Mouse (Mus musculus) mouse embryonic stem cell (cell line): Measurements from ENCODE around the gene Trim44.

ENCODE experiments used
- in situ Hi-C, 2 experiments: fragments of 300-500 bp; cut with MboI; formaldehyde crosslinking; loops; 1 replicate in 1 of 2; 3 replicates in 1 of 2; pipeline ENCODE4 v1.14.3; 2019 to 2020; ENCODE audit warnings: low sequenced_read_pairs in 2 of 2, low pct_unique_long_range_greater_than_20kb in 1 of 2, mixed read lengths in 1 of 2; ENCODE audit not compliant: unreplicated experiment in 1 of 2

The Trim44 gene

GRCm38 (mm10) chr2:102407363-102408184, at the start of gene Trim44:
TSS of gene Trim44 (minus strand) at chr2:102407828.
- in situ Hi-C loops: no loop called here

DNA sequence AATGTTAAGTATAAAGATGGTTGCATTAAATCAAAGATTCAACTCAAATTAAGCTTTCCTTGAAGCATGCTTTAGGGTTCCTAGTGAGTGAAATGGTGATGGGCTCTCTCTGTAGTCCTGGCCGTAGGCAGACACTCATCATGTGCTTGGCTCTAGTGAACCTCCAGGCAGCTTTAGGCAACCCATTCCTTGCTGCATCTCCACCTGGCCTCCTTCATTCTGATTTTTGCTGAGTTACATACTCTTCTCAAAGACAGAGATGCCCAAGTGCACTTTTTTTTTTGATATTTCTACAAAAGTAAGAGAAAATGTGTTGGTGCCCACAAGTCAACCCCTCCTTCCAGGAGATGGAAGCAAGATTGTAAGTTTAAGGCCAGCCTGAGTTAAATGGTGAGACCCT, 47.5 kb upstream of the Trim44 start:
- in situ Hi-C loops: loop anchor here in 1 of 2 experiments (10.0 kb wide), 1 partner anchor 550 kb away; no protein-coding TSS in a partner anchor

GRCm38 (mm10) chr2:102453447-102453846, 45.8 kb upstream of the Trim44 start:
- in situ Hi-C loops: loop anchor here (5.0 to 10.0 kb wide), 2 partner anchors 546 to 549 kb away; no protein-coding TSS in a partner anchor

GRCm38 (mm10) chr2:102451671-102452549, 44.3 kb upstream of the Trim44 start, which contains the start of gene Fjx1:
TSS of gene Fjx1 (minus strand) at chr2:102452499.
- in situ Hi-C loops: loop anchor here (5.0 to 10.0 kb wide), 2 partner anchors 545 to 547 kb away; no protein-coding TSS in a partner anchor

GRCm38 (mm10) chr2:102450761-102451670, 43.4 kb upstream of the Trim44 start:
- in situ Hi-C loops: loop anchor here (5.0 to 10.0 kb wide), 2 partner anchors 544 to 546 kb away; no protein-coding TSS in a partner anchor

- in situ Hi-C loops: loop anchor here (5.0 to 10.0 kb wide), 2 partner anchors 543 to 546 kb away; no protein-coding TSS in a partner anchor
Measured at GRCm38 (mm10) chr2:102450248-102450760, 42.7 kb upstream of the Trim44 start.

DNA sequence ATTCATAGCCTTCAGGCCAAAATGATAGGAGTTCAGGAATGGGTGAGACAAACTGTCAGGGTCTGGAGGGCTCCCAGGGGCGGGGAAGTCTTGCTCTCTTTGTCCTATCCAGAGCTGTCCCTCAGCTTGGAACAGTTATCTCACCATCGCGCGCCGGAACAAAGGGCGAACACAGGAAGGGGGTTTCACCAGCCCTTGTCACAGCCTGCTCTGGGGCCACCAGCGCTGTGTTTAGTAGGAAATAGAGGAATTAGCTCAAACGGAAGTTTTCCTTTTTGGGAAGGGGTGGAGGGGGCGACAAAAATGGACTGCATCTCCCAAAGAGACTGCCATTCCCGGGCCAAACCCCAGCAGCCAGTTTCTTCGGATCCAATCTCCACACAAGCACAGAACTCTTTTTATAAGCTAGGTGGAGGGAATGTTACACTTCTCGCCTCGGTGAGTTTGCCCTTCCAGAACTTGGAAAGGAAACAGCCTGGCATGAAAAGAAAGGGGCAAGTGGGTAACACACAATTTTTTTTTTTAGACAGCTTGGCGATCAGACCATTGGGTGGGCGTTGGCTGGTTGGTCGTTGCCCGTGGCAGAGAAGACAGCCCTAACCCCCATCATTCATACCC, 42.1 kb upstream of the Trim44 start:
- in situ Hi-C loops: loop anchor here (5.0 to 25.0 kb wide), 3 partner anchors 362 to 545 kb away; no protein-coding TSS in a partner anchor

GRCm38 (mm10) chr2:102449056-102449455, 41.4 kb upstream of the Trim44 start:
- in situ Hi-C loops: loop anchor here in 1 of 2 experiments (25.0 kb wide), 1 partner anchor 362 kb away; no protein-coding TSS in a partner anchor

GRCm38 (mm10) chr2:102447831-102448230, 40.2 kb upstream of the Trim44 start:
- in situ Hi-C loops: loop anchor here in 1 of 2 experiments (25.0 kb wide), 1 partner anchor 361 kb away; no protein-coding TSS in a partner anchor

GRCm38 (mm10) chr2:102446851-102447250, 39.2 kb upstream of the Trim44 start:
- in situ Hi-C loops: loop anchor here in 1 of 2 experiments (25.0 kb wide), 1 partner anchor 360 kb away; no protein-coding TSS in a partner anchor

DNA sequence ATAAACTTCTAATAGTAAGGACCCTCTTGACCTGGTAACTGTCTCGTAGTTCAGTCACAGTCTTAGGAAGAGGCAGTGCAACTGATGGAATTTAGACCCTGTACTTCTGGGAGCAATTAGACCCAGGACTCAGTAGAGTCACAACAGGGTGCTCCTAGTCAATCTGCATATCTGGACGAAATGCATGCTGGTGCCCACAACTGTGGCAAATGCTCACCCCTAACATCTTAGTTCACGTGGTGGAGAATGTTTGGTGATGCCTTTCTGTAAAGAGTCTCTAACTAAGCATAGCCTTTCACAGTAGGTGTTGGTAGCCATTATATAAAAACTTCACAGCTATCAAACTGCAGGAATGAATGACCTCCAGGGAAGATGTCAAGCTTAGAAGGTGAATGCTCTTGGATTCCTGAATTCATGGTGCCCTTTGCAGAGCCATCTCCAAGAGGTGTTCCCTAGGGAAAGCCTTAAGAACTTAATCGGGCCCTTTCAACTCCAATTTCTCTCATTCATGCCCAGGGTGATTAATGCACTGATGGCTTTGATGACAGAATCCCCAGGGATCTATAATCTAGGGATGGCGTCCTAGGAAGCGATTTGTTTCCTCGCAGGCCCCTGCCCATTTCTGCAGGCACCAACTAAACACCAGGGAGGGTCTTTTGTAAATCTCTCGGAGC, 29.9 kb upstream of the Trim44 start:
- in situ Hi-C loops: loop anchor here in 1 of 2 experiments (25.0 kb wide), 1 partner anchor 350 kb away; no protein-coding TSS in a partner anchor

- in situ Hi-C loops: loop anchor here in 1 of 2 experiments (25.0 kb wide), 1 partner anchor 347 kb away; no protein-coding TSS in a partner anchor
Measured at GRCm38 (mm10) chr2:102433879-102434278, 26.3 kb upstream of the Trim44 start.

- in situ Hi-C loops: loop anchor here in 1 of 2 experiments (25.0 kb wide), 1 partner anchor 344 kb away; no protein-coding TSS in a partner anchor
Measured at GRCm38 (mm10) chr2:102431084-102431483, 23.5 kb upstream of the Trim44 start.

- in situ Hi-C loops: loop anchor here in 1 of 2 experiments (25.0 kb wide), 1 partner anchor 341 kb away; no protein-coding TSS in a partner anchor
Measured at GRCm38 (mm10) chr2:102427974-102428373, 20.3 kb upstream of the Trim44 start.

- in situ Hi-C loops: loop anchor here in 1 of 2 experiments (25.0 kb wide), 1 partner anchor 339 kb away; no protein-coding TSS in a partner anchor
Measured at GRCm38 (mm10) chr2:102426434-102426833, 18.8 kb upstream of the Trim44 start.

DNA sequence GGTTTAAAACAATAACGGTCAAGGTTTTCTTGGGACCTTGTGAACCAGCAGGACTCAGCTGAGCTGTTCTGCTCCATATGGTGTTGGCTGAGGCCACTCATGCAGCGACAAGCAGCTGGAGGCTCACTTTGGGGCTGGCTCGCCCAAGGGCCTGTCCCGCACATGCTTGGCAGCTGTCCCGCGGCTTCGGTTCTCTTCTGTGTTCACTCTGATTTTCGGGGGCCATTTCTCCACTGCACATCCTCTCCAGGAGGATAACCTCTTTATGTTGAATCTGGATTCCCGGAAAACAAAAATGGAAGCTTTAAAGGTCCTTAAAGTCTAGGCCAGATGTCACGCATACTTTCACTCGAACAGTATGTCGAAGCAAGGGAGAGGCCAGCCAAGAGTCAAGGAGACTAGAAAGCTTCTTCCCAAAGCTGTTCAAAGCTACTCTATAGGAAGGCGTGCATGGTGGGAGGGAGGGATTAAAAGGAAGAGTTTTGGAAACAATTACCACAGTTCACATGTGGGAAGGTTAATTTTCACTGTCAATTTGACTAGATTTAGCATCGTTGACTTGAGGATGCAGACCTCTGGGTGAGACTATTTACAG, 8.6 kb upstream of the Trim44 start:
- in situ Hi-C loops: no loop called here
